Mouse (Mus musculus) heart, postnatal 25 days (tissue): Measurements from ENCODE around the gene Sdhaf2. TPM values are rescaled to one million over a fixed set of nuclear protein-coding genes. Genes with fewer than 3 reads are reported as not detected.

Source experiments
- DNase-seq: peaks from one replicate; pipeline ENCODE4 v3.0.0; 2022; ENCODE audit warnings: low spot score
- intact Hi-C: fragments of 180-260 bp; cut with DNase I; formaldehyde crosslinking; loops from one replicate; pipeline ENCODE4 v1.15.1; 2025
- total RNA-seq, 2 experiments: library from RNA; stranded (reverse); gene quantifications; 2 replicates each; pipeline ENCODE4 v1.2.3; 2021

The Sdhaf2 gene
- total RNA-seq, 2 experiments from 2014 or later = 71.6 to 72.2 TPM

DNA sequence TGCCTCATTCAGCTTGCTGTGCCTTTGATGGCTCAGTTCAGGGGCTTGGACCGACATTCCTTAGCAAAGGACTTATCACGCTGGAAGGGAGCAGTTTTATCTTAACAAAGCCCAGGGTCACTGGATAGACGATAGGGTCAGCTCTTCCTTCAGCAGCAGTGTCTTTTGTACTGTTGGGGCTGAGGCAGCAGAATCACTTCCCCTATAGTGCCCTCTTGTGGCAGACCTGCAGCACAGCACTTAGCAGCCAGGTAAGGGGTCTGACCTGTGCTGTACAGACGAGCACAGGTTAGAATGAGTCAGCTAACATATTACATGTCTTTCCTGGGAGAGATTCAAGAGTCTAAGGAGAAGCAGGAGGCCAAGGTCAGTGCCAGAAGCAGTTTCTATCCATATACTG, 23.4 kb downstream of the Sdhaf2 start:
- DNase-seq = no peak
- intact Hi-C loops = loop anchor here (5.0 kb wide), 1 partner anchor 245 kb away; no protein-coding TSS in a partner anchor

GRCm38 (mm10) chr19:10500581-10500980, 25.4 kb downstream of the Sdhaf2 start:
- no peak for DNase-seq
- intact Hi-C loops = loop anchor here (5.0 kb wide), 1 partner anchor 243 kb away; no protein-coding TSS in a partner anchor

- DNase-seq = no peak
- intact Hi-C loops = no loop called here
These were observed 28.3 kb downstream of the Sdhaf2 start for GRCm38 (mm10) chr19:10497512-10498160.

- DNase-seq = no peak
- intact Hi-C loops = no loop called here
These were observed 29.0 kb downstream of the Sdhaf2 start for GRCm38 (mm10) chr19:10496976-10497375.

DNA sequence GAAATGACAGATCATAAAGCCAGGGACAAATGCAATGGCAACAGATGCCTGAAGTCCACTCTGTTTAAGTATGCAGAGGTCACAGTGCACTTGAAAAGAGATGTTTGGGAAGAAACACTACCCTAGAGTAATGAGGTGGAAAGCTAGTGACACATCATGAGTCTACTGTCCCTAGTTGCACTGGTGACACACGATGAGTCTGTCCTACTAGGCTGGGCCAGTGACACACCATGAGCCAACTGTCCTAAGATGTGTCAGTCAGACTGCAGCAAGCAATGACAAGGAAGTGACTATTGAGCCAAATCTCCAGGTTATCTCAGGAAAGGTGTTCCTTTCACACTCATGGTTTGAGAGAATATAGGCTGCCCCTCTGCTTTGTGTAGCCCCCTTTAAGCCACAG, 30.3 kb downstream of the Sdhaf2 start:
- intact Hi-C loops = no loop called here
- no peak for DNase-seq

DNA sequence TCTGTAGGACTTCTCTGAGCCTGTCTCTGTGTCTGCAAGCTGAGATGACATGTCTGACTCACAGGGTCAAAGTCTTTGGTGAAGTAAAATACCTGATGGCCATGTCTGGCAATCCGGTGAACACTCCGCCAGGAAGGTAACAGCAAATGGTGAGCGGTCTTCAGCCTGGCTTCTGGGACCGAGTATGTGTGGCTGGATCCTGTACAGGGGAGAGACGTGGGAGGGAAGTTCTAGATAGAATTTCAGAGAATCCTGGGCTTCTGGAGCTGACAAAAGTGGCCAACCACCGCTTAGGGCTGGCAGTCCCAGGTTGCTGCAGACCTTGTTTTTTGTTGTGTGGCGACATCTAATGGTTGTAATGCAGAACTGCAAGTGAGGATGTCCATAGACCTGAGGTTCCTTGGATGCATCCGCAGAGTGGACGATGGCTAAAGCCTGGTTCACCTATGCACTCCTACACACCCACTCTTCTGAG, 39.6 kb downstream of the Sdhaf2 start:
- no peak for DNase-seq
- intact Hi-C loops = loop anchor here (1.0 to 5.0 kb wide), 4 partner anchors 37 to 229 kb away; no protein-coding TSS in a partner anchor

DNA sequence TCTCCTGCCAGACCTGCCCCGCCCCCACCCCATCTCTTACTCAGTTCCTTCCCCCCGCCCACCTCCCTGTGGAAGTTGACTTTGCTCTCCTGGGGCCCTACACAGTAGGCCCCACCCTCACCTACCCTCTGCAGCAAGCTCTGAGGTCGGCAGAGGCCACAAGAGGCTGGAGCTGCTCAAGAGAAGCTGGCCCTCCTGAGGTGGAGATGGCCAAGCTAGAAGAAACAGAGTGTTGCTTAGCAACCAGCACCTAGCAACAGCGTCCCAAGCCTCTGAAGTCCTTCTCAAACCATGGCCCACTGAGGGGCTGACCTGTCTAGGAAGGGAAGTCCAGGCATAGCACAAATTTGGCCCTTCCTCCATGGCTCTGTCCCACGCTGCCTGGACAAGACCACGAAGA, 43.2 kb downstream of the Sdhaf2 start, which contains the start of gene Ppp1r32:
Ppp1r32 (minus strand) TSS at position 226 of the 400 bp plus-strand sequence.
- intact Hi-C loops = no loop called here
- DNase-seq = no peak

DNA sequence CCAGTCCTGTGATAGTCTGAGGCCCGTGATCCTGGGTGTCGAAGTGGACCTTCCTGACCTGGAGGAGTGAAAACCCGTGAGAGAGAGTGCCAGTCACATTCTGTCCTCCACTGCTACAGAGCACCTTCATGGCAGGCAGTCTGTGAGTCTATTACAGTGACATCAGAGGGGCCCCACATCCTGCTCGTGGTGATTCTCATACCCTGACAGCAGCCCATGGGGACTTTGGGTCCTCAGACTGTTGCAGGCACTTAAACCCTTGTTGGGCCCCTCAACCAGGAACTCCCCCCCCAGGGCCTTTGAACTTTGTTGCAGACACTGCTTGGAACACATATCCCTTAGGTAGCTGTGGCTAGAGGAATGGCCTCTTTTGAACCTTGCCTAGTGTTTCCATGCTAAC, 46.4 kb downstream of the Sdhaf2 start:
- DNase-seq = no peak
- intact Hi-C loops = no loop called here

DNA sequence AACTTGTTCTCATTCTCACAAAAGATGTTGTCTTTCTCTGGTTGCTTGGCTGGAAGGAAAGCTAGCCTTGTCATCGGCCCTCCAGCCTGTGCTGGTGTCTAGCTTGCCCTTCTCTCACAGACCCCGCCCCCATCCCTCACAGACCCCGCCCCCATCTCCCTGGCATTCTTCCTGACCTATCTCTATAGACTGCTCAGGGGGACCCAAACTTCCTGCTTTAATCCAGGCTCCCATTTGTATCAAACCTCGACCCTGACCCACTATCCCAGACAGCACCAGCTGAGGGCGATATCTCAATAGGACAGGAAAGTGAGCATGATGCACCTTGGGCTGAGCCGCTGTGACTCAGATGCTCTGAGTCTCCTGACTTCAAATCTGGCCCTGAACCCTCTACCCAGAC, 52.2 kb downstream of the Sdhaf2 start:
- intact Hi-C loops = no loop called here

GRCm38 (mm10) chr19:10472958-10473357, 53.0 kb downstream of the Sdhaf2 start:
- intact Hi-C loops = no loop called here
- DNase-seq = no peak

More for the DNA sequence above, 52.2 kb downstream of the Sdhaf2 start:
- DNase-seq = no peak

DNA sequence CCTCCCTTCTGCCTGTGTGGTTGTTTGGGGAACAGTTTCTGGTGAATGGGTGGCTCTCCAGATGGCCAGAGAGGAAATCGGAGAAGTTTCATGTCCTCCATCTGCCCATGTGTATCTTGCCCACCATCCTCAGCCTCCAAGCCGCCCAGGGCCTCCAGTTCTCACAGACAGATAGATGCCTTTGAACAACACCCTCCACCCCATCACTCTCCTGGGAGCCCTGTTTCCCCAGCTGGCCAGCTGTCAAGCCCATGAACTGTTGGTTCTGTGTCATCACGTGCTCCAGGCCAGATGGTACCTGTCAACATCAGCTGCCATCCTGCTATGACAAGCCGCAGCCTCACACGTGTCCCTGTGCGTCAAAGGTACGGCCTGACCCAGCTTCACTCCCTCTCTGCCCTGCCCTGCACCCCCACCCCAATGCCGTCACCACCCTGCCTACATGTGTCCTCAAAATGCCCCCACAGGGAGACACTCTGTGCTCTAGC, 56.7 kb downstream of the Sdhaf2 start:
- intact Hi-C loops = no loop called here
- DNase-seq = no peak

DNA sequence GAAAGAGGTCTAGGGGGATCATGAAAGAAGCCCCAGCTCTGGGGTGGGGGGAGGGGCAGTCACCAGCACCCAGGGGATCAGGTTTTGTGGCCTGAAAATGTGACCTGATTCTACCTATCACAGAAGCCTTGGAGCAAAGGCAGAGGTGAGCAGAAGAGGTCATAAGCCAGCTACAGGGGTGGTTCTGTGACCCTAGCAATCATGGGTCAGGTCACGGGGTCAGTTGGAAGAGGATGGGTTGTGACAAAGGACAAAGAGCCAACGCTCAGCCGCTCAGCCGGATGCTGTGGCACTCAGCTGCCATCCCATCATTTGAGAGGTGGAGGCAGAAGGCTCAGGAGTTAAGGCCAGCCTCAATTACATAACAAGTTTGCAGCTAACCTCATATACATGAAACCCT, 61.5 kb downstream of the Sdhaf2 start:
- intact Hi-C loops = no loop called here
- no peak for DNase-seq

- intact Hi-C loops = no loop called here
- DNase-seq = no peak
These were observed 64.4 kb downstream of the Sdhaf2 start for GRCm38 (mm10) chr19:10461584-10461983.

GRCm38 (mm10) chr19:10459907-10460306, 66.0 kb downstream of the Sdhaf2 start:
- DNase-seq = no peak
- intact Hi-C loops = no loop called here

DNA sequence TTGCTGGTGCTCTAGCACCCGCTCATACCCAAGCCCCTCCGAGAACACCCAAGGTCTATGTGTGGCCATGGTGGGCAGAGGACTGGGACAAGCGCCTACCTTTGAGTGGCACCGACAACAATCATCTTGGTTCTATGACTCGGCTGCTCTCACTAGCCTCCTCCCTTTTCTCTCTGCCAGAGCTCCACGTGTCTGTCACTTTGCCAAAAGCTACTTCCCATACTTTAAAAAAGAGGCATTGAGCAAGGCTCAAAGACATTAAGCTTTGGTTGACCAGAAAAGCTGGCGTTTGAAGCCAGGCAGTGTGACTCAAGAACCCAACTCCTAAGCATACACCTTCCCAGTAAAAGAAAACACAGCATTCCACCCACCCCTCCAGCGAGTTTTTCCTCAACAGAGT, 67.8 kb downstream of the Sdhaf2 start:
- DNase-seq = no peak
- intact Hi-C loops = no loop called here

GRCm38 (mm10) chr19:10457484-10457800, 68.5 kb downstream of the Sdhaf2 start:
- intact Hi-C loops = no loop called here
- no peak for DNase-seq

DNA sequence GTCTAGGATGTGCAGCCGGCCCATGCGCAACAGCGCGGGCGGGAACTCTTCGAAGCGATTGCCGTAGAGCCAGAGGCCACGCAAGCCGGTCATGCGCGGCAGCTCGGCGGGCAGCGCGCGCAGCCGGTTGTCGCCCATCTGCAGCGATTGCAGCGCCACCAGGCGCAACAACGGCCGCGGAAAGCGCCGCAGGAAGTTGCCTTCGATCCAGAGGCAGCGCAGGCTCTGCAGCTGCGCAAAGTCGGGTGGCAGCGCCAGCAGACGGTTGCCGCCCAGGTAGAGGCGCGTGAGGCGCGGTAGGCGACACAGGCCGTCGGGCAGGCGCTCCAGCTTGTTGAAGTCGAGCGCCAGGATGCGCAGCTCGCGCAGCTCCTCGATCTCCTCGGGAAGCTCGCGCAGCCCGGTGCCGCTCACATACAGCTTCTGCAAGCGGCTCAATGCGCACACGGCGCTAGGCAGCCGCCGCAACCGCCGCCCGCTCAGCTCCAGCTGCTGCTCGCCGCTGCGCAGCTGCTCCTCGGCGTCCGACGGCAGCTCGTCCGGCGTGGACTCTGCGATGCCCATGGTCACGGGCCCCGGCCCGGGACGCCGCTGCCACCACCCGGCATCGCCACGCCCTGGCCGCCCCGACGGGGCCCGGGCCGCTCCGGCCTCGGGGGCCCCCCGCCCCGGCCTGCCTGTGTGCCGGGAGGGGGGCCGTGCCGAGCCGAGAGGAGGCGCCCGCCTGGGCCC, 69.0 kb downstream of the Sdhaf2 start, which contains the start of gene Lrrc10b:
Lrrc10b (minus strand) TSS at position 722 of the 732 bp plus-strand sequence.
- intact Hi-C loops = no loop called here
- DNase-seq = no peak

- intact Hi-C loops = no loop called here
- no peak for DNase-seq
These were observed 70.5 kb downstream of the Sdhaf2 start for GRCm38 (mm10) chr19:10455437-10455806.

DNA sequence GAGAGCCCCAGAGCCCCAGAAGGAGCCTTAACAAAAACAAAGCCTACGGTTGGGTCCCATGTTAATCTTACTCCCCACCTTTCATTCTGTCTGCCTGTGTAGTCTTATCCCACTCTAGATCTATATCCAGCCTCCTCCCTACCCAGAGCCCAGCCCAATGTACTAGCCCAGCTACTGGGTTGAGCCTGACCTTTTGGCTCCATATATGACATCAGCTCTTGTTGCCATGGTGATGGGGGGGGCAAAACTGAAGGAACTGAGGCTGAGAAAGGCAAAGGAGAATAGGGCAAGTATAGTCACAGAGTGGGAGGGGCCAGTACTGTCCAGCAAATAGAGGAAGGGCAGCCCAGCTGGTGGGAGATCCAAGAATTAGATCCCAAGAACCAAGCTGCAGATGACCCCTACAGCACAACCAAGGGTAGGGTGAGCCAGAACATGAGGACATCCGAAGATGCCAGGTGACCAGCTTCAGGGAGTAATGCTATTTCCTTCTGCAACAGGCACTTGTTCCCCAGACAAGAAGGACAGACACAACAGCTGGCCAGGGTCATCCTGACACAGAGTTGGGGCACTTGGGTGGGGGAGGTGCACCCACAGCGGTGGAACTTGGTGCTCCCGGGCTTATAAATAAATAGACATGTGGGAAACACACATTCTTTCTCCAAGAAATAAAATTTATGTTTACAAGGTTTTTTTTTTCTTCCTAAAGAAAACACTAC, 71.1 kb downstream of the Sdhaf2 start:
- intact Hi-C loops = no loop called here
- DNase-seq = no peak
